Comparison of ENCODE assay signal across 10 mouse cellular contexts in genomic region chr10:41070693-41071651, GRCm38 (mm10). TPM values are rescaled to one million over a fixed set of nuclear protein-coding genes. Genes with fewer than 3 reads are reported as not detected.
DNase-seq lines count a peak whose midpoint lies in the region; ATAC-seq lines count a peak whose summit lies in the region.
"Had no signal": no experiment of that assay in that cellular context is flagged by ENCODE, and none has a peak within 500 bp of the region (broad histone marks: within the 10 kb centered on the region; RNA-seq: fewer than 3 reads in every experiment).

No protein-coding gene starts in this region.

- H3K9me3 ChIP-seq in kidney, embryonic 15.5 days (replicated peaks), result no peaks in the 10 kb centered on the region

- DNase-seq in kidney, adult 8-10 months, result no peak
- peak; percentile 20 for DNase-seq in cerebellum, adult 9-10 months
- DNase-seq in frontal cortex, postnatal 10 days (ENCODE audit: low spot score in 2 of 2), result peak; percentile 15 to 51
- peak; percentile 66 to 71 for DNase-seq in left cerebral cortex, postnatal 25 days (ENCODE audit: low spot score in 2 of 2)
- DNase-seq in right cerebral cortex, adult 2 months (ENCODE audit: low spot score in 2 of 2), result peak; percentile 64 to 78
- DNase-seq in gastrocnemius, postnatal 14 days, result no peak
- DNase-seq in heart, postnatal 25 days (ENCODE audit: low spot score), result no peak

- peaks cover 45% of the 10 kb centered on the region for H3K27me3 ChIP-seq in kidney, embryonic 15.5 days
- H3K27me3 ChIP-seq: CH12.LX had no signal

- no peak overlapping the region for H3K9ac ChIP-seq in kidney, embryonic 15.5 days

- peak overlapping the region; percentile 25 for H3K4me3 ChIP-seq in kidney, embryonic 15.5 days (replicated peaks)

- intact Hi-C loops in left cerebral cortex, postnatal 25 days (cut with DNase I), result loop anchor here (5.0 to 10.0 kb wide), 2 partner anchors 76 to 194 kb away; no protein-coding TSS in a partner anchor
- intact Hi-C loops in gastrocnemius, postnatal 14 days (cut with DNase I; ENCODE audit: low total_unique reads), result no loop called here
- intact Hi-C loops in heart, postnatal 25 days (cut with DNase I), result no loop called here

- H3K4me1 ChIP-seq in kidney, embryonic 15.5 days, result peaks cover 15% of the 10 kb centered on the region

- ATAC-seq in kidney, embryonic 15.5 days (replicated peaks; ENCODE audit: low FRiP score), result 0 out of 2 replicates have a peak, but pooled peaks have one; percentile 43

- no peaks in the 10 kb centered on the region for H3K36me3 ChIP-seq in kidney, embryonic 15.5 days

- peak overlapping the region; percentile 48 for H3K4me2 ChIP-seq in kidney, embryonic 15.5 days

- no peak overlapping the region for H3K27ac ChIP-seq in kidney, embryonic 15.5 days

- 2% methylated on average over 68 of the region's 68 CpGs for WGBS in kidney, embryonic 15.5 days

RNA-seq across cellular contexts. Expression of gene Gpr6, which starts 1.1 kb away (rescaled TPM):
- polyA plus RNA-seq in kidney, embryonic 15.5 days (2015; fragmentation: Nextera tagmentation; extraction: Ambion mirVana), result 0.12 TPM in 1 of 2 replicates, not detected in the other
- 10 to 100 TPM in 1 of 2 experiments, 1 to 10 TPM in 1; 4.3 to 14.2 TPM for total RNA-seq in left cerebral cortex, postnatal 25 days (2021)
- total RNA-seq in gastrocnemius, postnatal 14 days (2021), result not detected
- total RNA-seq in heart, postnatal 25 days (2021), result not detected
- total RNA-seq: CH12.LX had no signal
- polyA plus RNA-seq: gonadal fat pad, adult 2 months had no signal

Comparison
In these comparisons a context has a peak if more than half of its experiments do, and no peak if none do; other contexts are left out.
1. DNase-seq: peak in cerebellum, adult 9-10 months (single experiment), frontal cortex, postnatal 10 days (2 of 2), left cerebral cortex, postnatal 25 days (2 of 2) and right cerebral cortex, adult 2 months (2 of 2); none in kidney, adult 8-10 months (0 of 2), gastrocnemius, postnatal 14 days (single experiment) and heart, postnatal 25 days (single experiment).
2. RNA of gene Gpr6, which starts 1.1 kb away (total RNA-seq): 4.3 to 14.2 TPM in left cerebral cortex, postnatal 25 days; not detected in gastrocnemius, postnatal 14 days and not detected in heart, postnatal 25 days; every median in the first group is over 4 times any median in the second.